Mouse (Mus musculus) stomach, embryonic 14.5 days (tissue): ENCODE results near the gene Nfe2l1. TPM values are rescaled to one million over a fixed set of nuclear protein-coding genes. Genes with fewer than 3 reads are reported as not detected.
A peak's percentile ranks its signal among the peaks of the same experiment; 100 is the strongest.
"Not testable (repeated sequence)": the region's sequence is repeated elsewhere in the genome, so short reads cannot be mapped to it uniquely, and the experiment has no call there.

Experiments
- ATAC-seq: fragments of 200-750 bp; cut with Nextera tagmentation; 2 replicates; pipeline ENCODE4 v1.8.0; 2017; ENCODE audit warnings: low read depth, moderate TSS enrichment; ENCODE audit not compliant: insufficient number of reproducible peaks, insufficient read depth, low FRiP score
- H3K27ac ChIP-seq: fragments of 300-500 bp; sonication (generic); 2 replicates; pipeline ENCODE4 v1.5.1; 2014; ENCODE audit warnings: mild to moderate bottlenecking, low read length, moderate library complexity, mixed read lengths
- H3K27me3 ChIP-seq: fragments of 300-500 bp; sonication (generic); 2 replicates; pipeline ENCODE4 v1.6.1; 2014; ENCODE audit warnings: low read length, control low read depth, mixed read lengths; ENCODE audit not compliant: control insufficient read depth, insufficient read depth
- H3K36me3 ChIP-seq: fragments of 300-500 bp; sonication (generic); 2 replicates; pipeline ENCODE4 v1.6.1; 2014; ENCODE audit warnings: mild to moderate bottlenecking, control low read depth, low read length, moderate library complexity, mixed read lengths; ENCODE audit not compliant: control insufficient read depth, insufficient read depth
- H3K4me1 ChIP-seq: fragments of 300-500 bp; sonication (generic); 2 replicates; pipeline ENCODE4 v1.6.1; 2014; ENCODE audit warnings: low read length, control low read depth, mixed read lengths; ENCODE audit not compliant: control insufficient read depth, insufficient read depth
- H3K4me2 ChIP-seq: fragments of 300-500 bp; sonication (generic); replicated peaks from 2 replicates; pipeline ENCODE4 v1.6.1; 2014; ENCODE audit warnings: low read depth, low read length, control low read depth
- H3K4me3 ChIP-seq: fragments of 300-500 bp; sonication (generic); 2 replicates; pipeline ENCODE4 v1.5.1; 2014; ENCODE audit warnings: low read depth, low read length, control low read depth
- H3K9ac ChIP-seq: fragments of 300-500 bp; sonication (generic); replicated peaks from 2 replicates; pipeline ENCODE4 v1.6.1; 2014; ENCODE audit warnings: low read depth, mild to moderate bottlenecking, control low read depth, low read length, moderate library complexity, mixed read lengths
- H3K9me3 ChIP-seq: fragments of 300-500 bp; sonication (generic); 2 replicates; pipeline ENCODE4 v1.6.1; 2016; ENCODE audit warnings: low read depth, low read length, control low read depth; ENCODE audit not compliant: control insufficient read depth
- WGBS: fragments of 180-500 bp; shearing (Covaris S2); extraction: QIAGEN DNeasy Blood & Tissue Kit; methylation state at CpG from one replicate; pipeline ENCODE4 v1.1.7; 2014; 5-methylcytosine and 5-hydroxymethylcytosine counted together
- polyA plus RNA-seq: library from polyadenylated mRNA; unstranded; fragments of >200 nt; fragmentation: Nextera tagmentation; extraction: Ambion mirVana; gene quantifications from 2 replicates; pipeline ENCODE4 v1.2.1, GENCODE M21; 2014

Gene Nfe2l1
- polyA plus RNA-seq, 1 experiment from 2014 or later: 30.4 TPM

- Histone ChIP-seq H3K36me3 (no peaks in the 10 kb centered on the region; the same call in 1 of the 2 replicates), H3K27me3 (no peaks in the 10 kb centered on the region), H3K4me1 (no peaks in the 10 kb centered on the region), H3K4me2 (no peak overlapping the region), H3K4me3 (no peak overlapping the region), H3K27ac (no peak overlapping the region), H3K9ac (no peak overlapping the region), H3K9me3 (no peaks in the 10 kb centered on the region)
- no peak for ATAC-seq
- 79% methylated on average over 5 of the region's 5 CpGs for WGBS
These were observed 27.7 kb upstream of the Nfe2l1 start for GRCm38 (mm10) chr11:96857446-96857845.

- ATAC-seq: peak; percentile 80; the same call in 1 of the 2 replicates
- peak within 1 kb of the TSS; percentile 63 for H3K4me3 ChIP-seq
- H3K36me3 ChIP-seq: no peaks in the 10 kb centered on the region
- H3K4me2 ChIP-seq: peak within 1 kb of the TSS; percentile 76
- 1% methylated on average over 60 of the region's 60 CpGs for WGBS
- peak within 1 kb of the TSS; percentile 43 for H3K9ac ChIP-seq
- peak within 1 kb of the TSS; percentile 73; the same call in 1 of the 2 replicates for H3K27ac ChIP-seq
- H3K9me3 ChIP-seq: no peaks in the 10 kb centered on the region
- H3K4me1 ChIP-seq: peaks cover 6% of the 10 kb centered on the region
- no peaks in the 10 kb centered on the region for H3K27me3 ChIP-seq
These were observed 20.1 kb upstream of the Nfe2l1 start, which contains the start of gene Copz2 for GRCm38 (mm10) chr11:96849681-96850467. Gene Copz2 (plus strand): TSS chr11:96849870.

- not testable (repeated sequence) for H3K9ac ChIP-seq, H3K4me1 ChIP-seq, H3K27me3 ChIP-seq, ATAC-seq, H3K27ac ChIP-seq, H3K36me3 ChIP-seq, H3K9me3 ChIP-seq
- WGBS: 69% methylated on average over 5 of the region's 5 CpGs
- Histone ChIP-seq H3K4me2 (peak overlapping the region; percentile 76), H3K4me3 (peak overlapping the region; percentile 63)
These were observed 19.4 kb upstream of the Nfe2l1 start for GRCm38 (mm10) chr11:96849145-96849544.

GRCm38 (mm10) chr11:96848694-96849093 lies 18.9 kb upstream of the Nfe2l1 start:
- Histone ChIP-seq H3K4me1 (peaks cover 6% of the 10 kb centered on the region), H3K36me3 (no peaks in the 10 kb centered on the region), H3K27ac (no peak overlapping the region), H3K27me3 (no peaks in the 10 kb centered on the region), H3K4me3 (no peak overlapping the region), H3K4me2 (no peak overlapping the region), H3K9me3 (no peaks in the 10 kb centered on the region), H3K9ac (no peak overlapping the region)
- no peak for ATAC-seq
- WGBS: 72% methylated on average over 9 of the region's 9 CpGs

- Histone ChIP-seq H3K4me3 (no peak overlapping the region), H3K4me2 (no peak overlapping the region), H3K4me1 (peaks cover 6% of the 10 kb centered on the region), H3K9me3 (no peaks in the 10 kb centered on the region), H3K36me3 (no peaks in the 10 kb centered on the region), H3K27ac (no peak overlapping the region), H3K9ac (no peak overlapping the region), H3K27me3 (no peaks in the 10 kb centered on the region)
- WGBS: 41% methylated on average over 3 of the region's 3 CpGs
- ATAC-seq: no peak
These were observed 17.5 kb upstream of the Nfe2l1 start for GRCm38 (mm10) chr11:96847240-96847639.

- no peaks in the 10 kb centered on the region for H3K4me1 ChIP-seq
- H3K4me2 ChIP-seq: no peak overlapping the region
- 58% methylated on average over 3 of the region's 3 CpGs for WGBS
- no peak overlapping the region for H3K27ac ChIP-seq
- no peaks in the 10 kb centered on the region for H3K9me3 ChIP-seq
- H3K9ac ChIP-seq: no peak overlapping the region
- no peak for ATAC-seq
- H3K4me3 ChIP-seq: no peak overlapping the region
- no peaks in the 10 kb centered on the region for H3K36me3 ChIP-seq
- no peaks in the 10 kb centered on the region for H3K27me3 ChIP-seq
These were observed 13.9 kb upstream of the Nfe2l1 start for GRCm38 (mm10) chr11:96843627-96844026.

- WGBS: 41% methylated on average over 8 of the region's 8 CpGs
- Histone ChIP-seq H3K4me2 (no peak overlapping the region), H3K36me3 (no peaks in the 10 kb centered on the region), H3K27ac (no peak overlapping the region), H3K4me1 (no peaks in the 10 kb centered on the region), H3K27me3 (no peaks in the 10 kb centered on the region), H3K9me3 (no peaks in the 10 kb centered on the region), H3K9ac (no peak overlapping the region), H3K4me3 (no peak overlapping the region)
- no peak for ATAC-seq
These were observed 10.5 kb upstream of the Nfe2l1 start for GRCm38 (mm10) chr11:96840290-96840689.

GRCm38 (mm10) chr11:96839877-96840276 lies 10.1 kb upstream of the Nfe2l1 start:
- H3K4me1 ChIP-seq: no peaks in the 10 kb centered on the region
- H3K27me3 ChIP-seq: no peaks in the 10 kb centered on the region
- no peak overlapping the region for H3K9ac ChIP-seq
- ATAC-seq: no peak
- H3K4me2 ChIP-seq: no peak overlapping the region
- no peak overlapping the region for H3K4me3 ChIP-seq
- 70% methylated on average over 3 of the region's 3 CpGs for WGBS
- H3K36me3 ChIP-seq: no peaks in the 10 kb centered on the region
- no peaks in the 10 kb centered on the region for H3K9me3 ChIP-seq
- no peak overlapping the region for H3K27ac ChIP-seq

GRCm38 (mm10) chr11:96839428-96839827 lies 9.7 kb upstream of the Nfe2l1 start:
- WGBS: 83% methylated on average over 7 of the region's 7 CpGs
- Histone ChIP-seq H3K36me3 (no peaks in the 10 kb centered on the region), H3K9ac (no peak overlapping the region), H3K27me3 (no peaks in the 10 kb centered on the region), H3K27ac (no peak overlapping the region), H3K4me2 (no peak overlapping the region), H3K9me3 (no peaks in the 10 kb centered on the region), H3K4me3 (no peak overlapping the region), H3K4me1 (no peaks in the 10 kb centered on the region)
- no peak for ATAC-seq
